Mouse (Mus musculus) ES-Bruce4 (cell line): ENCODE data around the gene Kdm2b.

ENCODE experiments used
- CTCF ChIP-seq: IDR thresholded peaks from one replicate; pipeline ENCODE4 v1.8.1; 2011; ENCODE audit warnings: low read depth, low read length
- POLR2A ChIP-seq: IDR thresholded peaks from one replicate; pipeline ENCODE4 v1.8.1; 2011; ENCODE audit warnings: low read length; ENCODE audit not compliant: insufficient read depth

GRCm38 (mm10) chr5:122884594-122885348, 104.9 kb downstream of the Kdm2b start:
- TF ChIP-seq POLR2A: no peak
- TF ChIP-seq CTCF: no peak
